Mouse (Mus musculus) layer of hippocampus, adult 11-12 months (tissue): Measurements from ENCODE around the gene Rnd1.
A peak's percentile ranks its signal among the peaks of the same experiment; 100 is the strongest.

Experiments used
- DNase-seq: peaks from one replicate; pipeline ENCODE4 v3.0.0; 2022; ENCODE audit warnings: low spot score

Gene Rnd1

GRCm38 (mm10) chr15:98637155-98637554, 40.1 kb downstream of the Rnd1 start:
- no peak for DNase-seq

DNA sequence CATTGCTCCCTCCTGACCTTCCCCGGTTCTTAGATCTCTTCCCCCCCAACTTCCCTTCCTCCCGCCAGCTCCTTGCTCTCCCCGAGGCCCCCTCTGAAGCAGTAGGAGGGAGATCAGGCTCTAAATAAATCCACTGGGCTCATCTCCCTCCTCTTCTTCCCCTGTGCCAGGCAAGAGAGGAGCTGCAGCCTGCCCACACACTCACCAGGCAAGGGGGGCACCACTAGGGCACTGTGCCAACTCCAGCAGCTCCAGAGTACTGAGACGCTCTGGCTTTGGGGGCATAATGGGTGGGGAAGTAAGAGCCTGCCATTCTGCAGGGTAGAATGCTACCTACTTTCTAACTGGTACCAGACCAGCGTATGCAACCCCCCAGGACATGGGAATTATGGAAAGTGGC, 40.7 kb downstream of the Rnd1 start:
- DNase-seq: no peak

- no peak for DNase-seq
These were observed 41.9 kb downstream of the Rnd1 start for GRCm38 (mm10) chr15:98635291-98635841.

- DNase-seq: peak; percentile 75
These were observed 42.6 kb downstream of the Rnd1 start for GRCm38 (mm10) chr15:98634541-98635081.

DNA sequence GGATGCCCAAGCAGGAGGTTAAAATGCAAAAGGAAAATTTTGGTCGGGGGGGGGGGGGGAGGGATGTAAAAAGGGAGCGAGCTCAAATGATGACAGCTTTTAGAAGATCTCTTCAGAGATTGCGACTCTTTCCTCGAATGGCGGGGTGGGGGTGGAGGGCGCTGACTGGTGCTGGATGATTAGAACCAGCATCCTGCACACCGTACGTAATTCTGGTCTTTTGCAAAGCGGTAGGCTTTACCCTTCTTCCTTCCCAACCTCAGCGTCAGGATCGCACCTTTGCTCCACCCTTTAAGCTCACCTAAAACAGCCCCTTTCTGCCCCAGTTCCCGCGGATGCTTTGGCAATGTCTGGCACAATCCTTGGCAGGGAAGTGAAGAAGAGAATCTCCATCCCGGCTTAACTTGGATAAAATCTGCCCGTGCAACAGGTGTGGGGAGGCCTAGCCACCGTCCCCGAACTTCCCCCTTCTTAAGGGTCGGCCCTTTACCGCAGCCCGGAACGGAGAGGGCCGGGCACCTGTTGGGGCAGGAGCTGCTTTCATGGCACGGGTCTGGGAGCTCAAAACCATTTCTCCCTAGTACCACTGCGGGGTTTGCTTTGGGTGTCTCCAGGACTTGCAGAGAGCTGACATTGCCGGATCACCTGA, 43.3 kb downstream of the Rnd1 start:
- no peak for DNase-seq

GRCm38 (mm10) chr15:98632921-98633320, 44.3 kb downstream of the Rnd1 start:
- DNase-seq: no peak

DNA sequence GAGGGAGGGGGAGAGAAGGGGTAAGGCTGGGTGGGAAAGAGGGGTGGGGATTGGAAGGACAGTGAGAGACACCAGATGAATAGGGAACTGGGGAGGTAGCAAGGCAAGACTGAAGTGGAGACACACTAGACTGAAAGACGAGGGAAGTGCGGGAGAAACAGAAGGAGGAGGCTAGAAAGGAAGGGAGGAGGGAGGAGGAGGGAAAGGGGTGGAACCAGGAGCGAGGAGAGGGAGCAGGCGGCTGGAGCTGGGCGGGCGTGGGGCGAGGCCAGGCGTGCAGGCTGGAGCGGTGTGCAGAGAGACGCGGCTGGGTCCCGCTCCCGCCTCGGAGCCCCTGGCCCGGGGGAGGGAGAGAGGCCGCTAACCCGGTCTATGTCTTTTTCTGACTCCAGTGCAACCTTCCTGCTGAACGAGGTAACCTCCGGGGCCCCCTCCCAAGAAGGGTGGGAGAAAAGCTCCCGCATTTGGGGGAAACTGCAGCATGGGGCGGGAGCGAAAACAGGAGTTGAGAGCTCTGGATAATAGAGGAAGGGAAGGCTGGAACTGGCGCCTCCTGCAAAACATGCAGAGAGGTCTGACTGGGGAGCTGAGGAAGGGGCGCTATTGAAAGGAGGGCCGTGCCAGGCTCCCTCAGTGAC, 45.0 kb downstream of the Rnd1 start:
- DNase-seq: no peak

DNA sequence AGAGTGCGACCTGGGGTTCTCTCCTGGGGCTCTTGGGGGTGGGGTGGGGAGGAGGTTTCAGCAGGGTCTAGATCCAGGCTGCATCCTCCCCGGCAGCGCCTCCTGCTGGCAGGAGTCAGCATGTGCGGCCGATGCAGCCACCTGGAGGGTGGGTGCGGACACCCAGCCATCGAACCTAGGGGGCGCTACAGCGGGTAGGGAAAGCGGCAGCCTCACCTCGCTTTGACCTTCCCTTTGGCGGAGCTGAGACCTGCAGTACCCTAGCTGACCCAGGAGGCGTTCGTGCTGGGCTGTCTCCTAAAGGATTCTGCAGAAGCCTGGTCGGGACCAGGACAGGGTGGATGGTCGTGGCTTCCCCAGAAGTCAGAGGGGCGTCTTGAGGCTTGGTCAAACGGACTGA, 45.8 kb downstream of the Rnd1 start:
- peak; percentile 59 for DNase-seq

DNA sequence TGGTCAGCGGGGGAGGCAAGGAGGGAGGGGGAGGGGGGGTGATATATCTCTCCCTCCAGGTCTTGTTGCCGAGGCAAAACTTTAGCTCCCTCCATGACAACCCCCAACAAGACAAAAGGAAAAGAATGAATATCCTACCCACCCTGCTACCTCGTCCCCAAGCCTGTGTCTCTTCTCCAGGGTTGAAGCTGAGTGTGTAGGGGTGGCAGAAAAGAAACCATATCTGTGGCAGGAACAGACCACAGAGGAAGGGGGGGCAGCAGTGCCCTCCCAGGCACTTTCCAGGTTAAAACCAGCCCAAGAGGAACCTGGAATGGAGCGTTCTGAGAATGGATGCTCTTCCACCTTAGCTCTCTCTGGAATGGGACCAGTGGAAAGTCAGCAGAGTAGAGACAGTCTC, 46.7 kb downstream of the Rnd1 start, which contains the start of gene Cacnb3:
TSS of gene Cacnb3 (plus strand) at position 301 of the 400 bp plus-strand sequence.
- no peak for DNase-seq

DNA sequence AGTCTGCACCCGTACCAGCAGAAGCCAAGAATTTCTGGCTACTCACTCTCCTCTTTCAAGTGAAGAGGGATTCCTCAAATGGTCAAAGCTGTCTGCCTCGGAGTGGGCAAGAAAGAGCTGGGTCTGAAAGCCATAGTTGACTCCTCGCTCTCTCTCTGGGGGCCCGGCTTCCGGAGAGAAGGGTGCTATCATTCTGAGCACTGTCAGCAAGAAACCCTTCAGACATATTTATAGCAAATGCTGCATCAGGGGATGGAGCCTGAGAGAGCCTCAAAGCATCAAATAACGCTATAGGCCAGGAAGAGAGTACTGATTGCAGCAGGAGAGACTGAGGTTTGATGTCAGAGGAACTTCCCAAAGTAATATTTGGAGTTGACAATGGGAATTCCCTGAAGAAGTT, 47.8 kb downstream of the Rnd1 start:
- DNase-seq: no peak

GRCm38 (mm10) chr15:98628589-98629254, 48.5 kb downstream of the Rnd1 start:
- DNase-seq: no peak

DNA sequence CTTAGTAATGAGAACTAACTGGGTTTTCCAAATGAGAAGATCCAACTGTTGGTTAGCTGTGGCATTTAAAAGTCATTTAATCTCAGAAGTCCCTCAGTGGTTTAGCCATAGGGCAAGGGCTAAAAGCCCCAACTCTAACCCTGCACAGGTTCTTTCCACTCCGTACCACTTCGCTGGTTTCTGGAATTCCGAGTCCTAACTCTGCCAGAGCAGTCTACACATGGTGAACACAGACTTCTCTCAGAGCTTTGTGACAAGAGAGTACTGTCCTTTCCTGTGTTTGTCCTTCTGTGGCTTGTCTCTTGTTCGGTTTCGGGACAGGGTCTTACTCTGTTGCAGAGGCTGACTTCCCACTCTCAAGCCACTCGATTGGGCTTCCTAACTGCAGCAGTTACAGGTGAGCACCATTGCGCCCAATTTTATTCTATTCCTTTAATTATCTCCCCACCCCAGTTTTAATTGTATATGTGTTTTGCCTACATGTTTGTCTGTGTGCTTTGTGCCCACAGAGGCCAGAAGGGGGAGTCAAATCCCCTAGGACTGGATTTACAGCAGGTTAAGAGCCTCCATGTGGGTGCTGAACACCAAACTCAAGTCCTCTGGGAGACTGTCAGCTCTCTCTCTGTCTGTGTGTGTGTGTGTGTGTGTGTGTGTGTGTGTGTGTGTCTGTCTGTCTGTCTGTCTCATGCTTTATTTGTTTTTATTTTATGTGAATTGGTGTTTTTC, 50.6 kb downstream of the Rnd1 start:
- DNase-seq: no peak

DNA sequence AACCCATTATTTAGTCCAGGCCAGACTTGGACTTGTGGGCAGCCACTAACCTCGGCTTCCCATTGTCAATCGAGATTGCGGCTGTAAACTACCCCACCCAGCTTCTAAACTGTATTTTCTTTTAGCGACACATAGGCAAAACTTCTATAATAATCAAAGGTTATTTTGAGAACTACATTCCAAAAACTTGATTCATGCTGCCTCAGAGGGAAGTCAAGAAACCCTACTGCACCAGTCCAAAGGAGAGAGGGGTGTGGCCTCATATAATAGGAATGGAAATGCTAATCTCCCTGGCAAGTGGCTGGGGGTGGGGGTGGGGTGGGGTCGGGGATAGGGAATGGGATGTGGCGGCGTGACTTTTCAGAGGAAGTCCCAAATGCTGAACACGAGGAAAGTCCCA, 51.2 kb downstream of the Rnd1 start:
- no peak for DNase-seq

DNA sequence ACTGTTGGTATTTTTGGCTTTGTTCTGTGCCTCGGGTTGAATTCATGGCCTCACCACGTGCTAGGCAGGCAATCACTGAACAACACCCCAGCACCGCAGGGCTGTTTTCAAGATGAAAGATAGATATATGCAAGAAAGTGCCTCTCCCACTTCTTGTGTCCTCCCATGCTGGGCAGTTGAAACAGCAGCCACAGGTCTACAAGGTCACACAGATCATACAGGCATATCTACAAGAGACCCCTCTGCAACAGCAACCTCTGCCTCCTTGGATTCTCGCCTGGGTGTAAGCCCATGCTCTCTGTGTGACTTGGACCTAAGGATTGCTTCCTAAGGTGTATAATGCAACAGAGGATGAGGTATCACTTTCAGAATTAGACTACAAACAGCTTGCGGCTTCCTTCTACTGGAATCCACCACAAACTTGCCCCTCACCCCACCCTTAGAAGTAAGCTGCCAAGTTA, 53.9 kb downstream of the Rnd1 start:
- DNase-seq: no peak

- DNase-seq: no peak
These were observed 54.5 kb downstream of the Rnd1 start for GRCm38 (mm10) chr15:98622721-98623120.

DNA sequence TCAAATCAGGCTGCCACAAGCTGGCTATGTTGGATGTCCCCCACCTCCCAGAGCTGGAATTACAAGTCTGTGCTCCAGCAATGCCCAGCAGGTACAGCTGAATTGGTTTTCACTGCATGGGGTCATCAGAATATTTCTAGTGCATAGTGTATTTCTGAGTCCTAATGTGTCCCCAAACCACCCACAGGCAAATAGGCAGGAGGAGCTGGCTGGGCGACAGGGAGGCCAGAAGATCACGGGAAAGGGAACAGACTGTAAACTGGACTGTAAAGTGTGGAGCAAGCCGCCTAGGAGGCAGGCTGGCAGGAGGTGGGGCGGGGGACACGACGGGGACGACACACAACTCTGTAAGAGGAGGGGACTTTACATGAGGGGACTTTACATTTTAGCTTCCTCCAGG, 55.1 kb downstream of the Rnd1 start:
- DNase-seq: no peak

GRCm38 (mm10) chr15:98617176-98617537, 60.1 kb downstream of the Rnd1 start:
- peak; percentile 74 for DNase-seq

DNA sequence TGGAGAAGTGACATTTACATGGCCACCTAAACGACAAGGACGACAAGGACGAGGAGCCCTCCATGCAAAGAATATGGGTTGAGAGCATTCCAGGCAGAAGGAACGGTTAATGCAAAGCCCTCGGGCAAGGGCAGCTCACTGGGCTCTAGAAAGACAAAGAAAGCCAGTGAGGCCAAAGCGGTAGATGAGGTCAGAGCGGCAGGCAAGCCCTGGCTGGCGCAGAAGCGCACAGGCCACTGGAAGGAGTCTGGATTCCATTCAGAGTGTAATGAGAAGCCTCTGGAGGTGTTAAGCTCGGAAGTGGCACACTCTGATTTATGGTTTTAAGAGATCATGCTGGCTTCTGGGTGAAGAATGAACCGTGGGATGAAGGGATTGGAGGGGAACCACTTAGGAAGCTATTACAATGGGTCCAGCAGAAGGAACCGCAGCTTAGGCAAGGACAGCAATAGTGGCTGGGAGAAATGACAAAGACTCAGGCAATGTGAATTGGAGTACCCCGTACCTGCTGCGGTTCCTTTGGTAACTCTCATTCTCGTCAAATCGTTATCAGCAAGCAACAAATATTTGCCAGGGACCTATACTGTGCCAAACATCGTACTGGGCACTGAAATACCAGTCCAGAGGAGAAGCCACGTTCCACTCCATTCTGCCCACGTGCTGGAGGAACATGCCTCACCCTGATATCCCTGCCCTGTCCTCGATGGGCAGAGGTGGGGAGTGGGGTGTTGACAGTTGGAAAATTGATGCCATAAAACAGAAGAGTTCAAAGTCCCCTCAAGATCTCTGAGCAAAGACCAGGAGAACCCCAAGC, 60.7 kb downstream of the Rnd1 start:
- DNase-seq: no peak

DNA sequence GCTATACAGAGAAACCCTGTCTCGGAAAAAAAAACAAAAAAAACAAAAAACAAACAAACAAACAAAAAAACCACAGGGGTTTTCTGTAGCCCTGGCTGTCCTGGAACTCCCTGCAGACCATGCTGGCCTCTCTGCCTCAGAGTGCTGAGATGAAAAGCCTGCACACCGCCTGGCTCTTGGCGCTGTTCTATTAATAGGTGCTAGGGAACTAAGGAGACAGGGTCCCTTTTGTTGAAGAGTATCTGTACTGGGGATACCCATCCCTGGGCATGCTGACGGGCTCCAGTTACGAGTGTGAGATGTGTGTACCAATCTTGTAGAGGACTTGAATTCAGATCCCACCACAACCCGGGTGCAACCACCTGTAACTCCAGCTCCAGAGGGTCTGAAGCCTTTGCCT, 61.5 kb downstream of the Rnd1 start:
- no peak for DNase-seq

GRCm38 (mm10) chr15:98614971-98615370, 62.3 kb downstream of the Rnd1 start:
- no peak for DNase-seq

- no peak for DNase-seq
These were observed 62.7 kb downstream of the Rnd1 start for GRCm38 (mm10) chr15:98614551-98614950.
